Mouse (Mus musculus) midbrain, embryonic 12.5 days (tissue): Measurements from ENCODE around the gene Ercc6. TPM values are rescaled to one million over a fixed set of nuclear protein-coding genes. Genes with fewer than 3 reads are reported as not detected.

Source experiments
- ATAC-seq: fragments of 200-750 bp; cut with Nextera tagmentation; 2 replicates; pipeline ENCODE4 v1.8.0; 2017; ENCODE audit warnings: low read depth, moderate TSS enrichment, moderate library complexity; ENCODE audit not compliant: low FRiP score
- H3K27ac ChIP-seq: fragments of 300-500 bp; sonication (generic); replicated peaks from 2 replicates; pipeline ENCODE4 v1.5.1; 2016; ENCODE audit warnings: mild to moderate bottlenecking
- H3K27me3 ChIP-seq: fragments of 300-500 bp; sonication (generic); 2 replicates; pipeline ENCODE4 v1.6.1; 2016; ENCODE audit warnings: mild to moderate bottlenecking
- H3K36me3 ChIP-seq: fragments of 300-500 bp; sonication (generic); 2 replicates; pipeline ENCODE4 v1.6.1; 2016
- H3K4me1 ChIP-seq: fragments of 300-500 bp; sonication (generic); 2 replicates; pipeline ENCODE4 v1.6.1; 2016
- H3K4me2 ChIP-seq: fragments of 300-500 bp; sonication (generic); replicated peaks from 2 replicates; pipeline ENCODE4 v1.6.1; 2016; ENCODE audit warnings: mild to moderate bottlenecking, moderate library complexity
- H3K4me3 ChIP-seq: fragments of 300-500 bp; sonication (generic); 2 replicates; pipeline ENCODE4 v1.5.1; 2016; ENCODE audit warnings: mild to moderate bottlenecking
- H3K9ac ChIP-seq: fragments of 300-500 bp; sonication (generic); replicated peaks from 2 replicates; pipeline ENCODE4 v1.6.1; 2016; ENCODE audit warnings: mild to moderate bottlenecking, moderate library complexity
- H3K9me3 ChIP-seq: fragments of 300-500 bp; sonication (generic); 2 replicates; pipeline ENCODE4 v1.6.1; 2016; ENCODE audit warnings: mild to moderate bottlenecking
- WGBS: fragments of 180-500 bp; shearing (Covaris S2); methylation state at CpG from one replicate; pipeline ENCODE4 v1.1.7; 2016; 5-methylcytosine and 5-hydroxymethylcytosine counted together
- polyA plus RNA-seq: library from polyadenylated mRNA; unstranded; fragments of >200 nt; fragmentation: Nextera tagmentation; extraction: Ambion mirVana; gene quantifications from 2 replicates; pipeline ENCODE4 v1.2.1, GENCODE M21; 2016

The Ercc6 gene
- polyA plus RNA-seq, 1 experiment from 2014 or later, result 35.6 TPM

DNA sequence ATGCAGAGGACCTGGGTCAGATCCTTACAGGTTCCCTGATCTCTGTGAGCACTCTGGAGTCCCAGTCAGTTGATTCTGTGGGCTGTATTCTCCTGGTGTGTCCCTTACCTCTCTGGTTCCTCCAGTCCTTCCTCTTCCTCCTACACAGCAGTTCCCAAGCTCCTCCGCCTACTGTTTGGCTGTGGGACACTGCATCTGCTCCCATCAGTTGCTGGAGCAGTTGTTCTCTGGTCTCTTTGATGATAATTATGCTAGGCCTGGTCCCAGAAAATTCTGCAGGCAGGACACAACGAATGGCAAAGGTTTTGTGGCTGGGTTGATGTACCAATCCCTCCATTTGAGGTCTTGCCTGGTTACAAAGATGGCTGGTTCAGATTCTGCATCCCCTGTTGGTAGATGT is 12.0 kb upstream of the Ercc6 start:
- Histone ChIP-seq H3K4me2 (no peak overlapping the region), H3K9ac (no peak overlapping the region), H3K9me3 (no peaks in the 10 kb centered on the region), H3K4me1 (no peaks in the 10 kb centered on the region), H3K27me3 (0 out of 2 replicates have a peak, but pooled peaks cover 6% of the 10 kb centered on the region), H3K4me3 (no peak overlapping the region), H3K36me3 (no peaks in the 10 kb centered on the region), H3K27ac (no peak overlapping the region)
- no peak for ATAC-seq
- WGBS, result 85% methylated on average over 2 of the region's 2 CpGs

DNA sequence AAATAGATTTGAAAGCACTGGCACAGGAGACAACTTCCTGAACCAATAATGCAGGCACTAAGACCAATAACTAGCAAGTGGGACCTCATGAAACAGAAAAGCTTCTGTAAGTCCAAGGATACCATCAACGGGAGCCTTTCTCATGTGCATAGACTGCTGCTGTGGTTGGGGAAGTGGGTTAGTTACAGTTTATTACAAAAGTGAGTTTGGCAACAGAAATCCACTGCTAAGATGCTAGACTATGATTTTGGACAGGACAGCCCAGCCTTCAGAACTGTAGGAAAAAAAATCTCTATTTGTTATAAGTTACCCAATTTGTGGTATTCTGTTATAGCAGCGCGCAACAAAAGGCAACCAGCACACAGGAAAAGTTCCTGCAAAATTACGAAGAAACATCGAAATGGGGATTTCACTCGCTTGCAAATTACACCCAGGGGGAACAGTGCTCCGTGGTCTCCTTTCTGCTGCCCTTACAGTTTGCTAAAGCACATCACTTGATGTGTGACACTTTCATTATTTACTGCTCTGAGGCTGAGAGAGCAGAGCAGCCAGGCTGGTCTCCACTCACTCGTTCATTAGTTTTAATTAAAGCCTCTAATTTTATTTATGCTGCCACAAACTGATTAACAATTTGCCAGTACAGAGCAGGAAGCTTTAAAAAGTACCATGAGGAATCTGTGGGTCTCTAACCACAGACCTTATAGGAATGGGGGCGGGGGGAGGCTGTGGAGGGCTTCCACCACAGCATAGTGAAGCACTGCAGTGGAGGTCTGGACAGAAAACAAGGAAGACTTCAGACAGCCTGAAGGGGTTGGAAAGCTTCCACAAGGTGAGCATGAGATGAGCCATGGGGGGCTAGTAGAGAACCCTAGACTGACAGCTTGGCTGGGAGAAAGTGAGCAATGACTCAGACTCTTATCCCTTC is 10.3 kb upstream of the Ercc6 start:
- no peaks in the 10 kb centered on the region for H3K36me3 ChIP-seq
- 78% methylated on average over 9 of the region's 9 CpGs for WGBS

DNA sequence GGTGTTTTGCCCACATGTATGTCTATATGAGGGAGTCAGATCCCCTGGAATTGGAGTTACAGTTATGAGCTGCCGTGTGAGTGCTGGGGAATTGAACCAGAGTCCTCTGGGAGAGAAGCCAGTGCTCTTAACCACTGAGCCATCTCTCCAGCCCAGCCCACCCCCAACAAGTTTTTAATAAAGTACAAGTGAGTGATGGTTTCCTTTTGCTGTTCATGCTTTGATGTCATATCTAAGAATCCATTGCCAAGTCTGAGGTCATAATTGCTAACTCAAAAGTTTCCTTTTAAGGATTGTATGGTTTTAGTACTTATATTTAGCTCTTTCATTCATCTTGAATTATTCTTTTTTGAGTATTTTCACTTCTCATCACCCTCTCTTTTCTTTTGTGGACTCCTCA is 9.4 kb upstream of the Ercc6 start:
- Histone ChIP-seq H3K4me1 (no peaks in the 10 kb centered on the region), H3K9me3 (no peaks in the 10 kb centered on the region), H3K27me3 (0 out of 2 replicates have a peak, but pooled peaks cover 6% of the 10 kb centered on the region), H3K4me2 (no peak overlapping the region), H3K9ac (no peak overlapping the region), H3K27ac (no peak overlapping the region), H3K36me3 (no peaks in the 10 kb centered on the region), H3K4me3 (no peak overlapping the region)
- no peak for ATAC-seq
- WGBS, result 89% methylated on average over 1 of the region's 1 CpGs

More for the DNA sequence above, 10.3 kb upstream of the Ercc6 start:
- no peak overlapping the region for H3K27ac ChIP-seq
- ATAC-seq, result no peak
- no peak overlapping the region for H3K4me3 ChIP-seq
- H3K4me2 ChIP-seq, result no peak overlapping the region
- H3K4me1 ChIP-seq, result no peaks in the 10 kb centered on the region
- H3K9ac ChIP-seq, result no peak overlapping the region
- H3K27me3 ChIP-seq, result 0 out of 2 replicates have a peak, but pooled peaks cover 6% of the 10 kb centered on the region
- H3K9me3 ChIP-seq, result no peaks in the 10 kb centered on the region

DNA sequence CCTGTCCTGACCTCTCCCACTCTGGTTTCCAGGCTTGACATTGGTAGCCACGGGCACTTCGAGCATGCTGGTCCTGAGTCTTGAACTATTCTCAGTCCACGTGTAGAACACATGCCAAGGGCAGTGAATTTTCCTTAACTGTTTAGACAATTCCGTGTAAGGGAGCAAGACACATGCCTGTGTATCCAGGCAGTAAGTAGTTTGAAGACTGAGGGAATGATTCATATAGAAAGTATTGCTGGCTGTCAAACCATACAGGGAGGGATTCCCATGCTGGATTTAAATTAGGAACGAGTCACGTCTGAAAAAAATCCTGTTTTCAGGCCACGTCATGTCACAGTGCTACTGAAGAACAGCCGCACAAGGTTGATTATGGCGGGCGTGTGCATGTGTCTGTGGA is 7.0 kb upstream of the Ercc6 start:
- Histone ChIP-seq H3K4me2 (no peak overlapping the region), H3K9me3 (no peaks in the 10 kb centered on the region), H3K4me3 (no peak overlapping the region), H3K27ac (no peak overlapping the region), H3K36me3 (no peaks in the 10 kb centered on the region), H3K4me1 (no peaks in the 10 kb centered on the region), H3K27me3 (0 out of 2 replicates have a peak, but pooled peaks cover 6% of the 10 kb centered on the region), H3K9ac (no peak overlapping the region)
- 89% methylated on average over 10 of the region's 10 CpGs for WGBS
- no peak for ATAC-seq

DNA sequence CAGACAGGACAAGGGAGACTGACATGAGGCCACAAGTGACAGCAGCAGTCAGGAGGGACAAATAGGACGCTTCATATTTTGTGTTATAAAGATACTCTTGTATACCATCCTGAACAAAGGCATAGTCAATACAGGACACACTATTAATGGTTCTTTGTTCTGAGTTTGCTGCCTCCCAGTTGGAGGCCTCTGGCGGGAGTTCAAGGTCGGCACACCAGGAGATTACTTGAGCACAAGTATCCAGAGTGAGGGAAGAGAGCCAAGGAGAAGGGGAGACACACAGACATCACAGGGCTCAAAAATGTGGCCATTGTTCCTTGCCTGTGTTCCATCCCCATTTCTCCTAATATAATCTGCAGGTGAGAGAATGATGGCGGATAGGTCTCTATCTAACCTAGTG is 6.1 kb upstream of the Ercc6 start:
- Histone ChIP-seq H3K27me3 (0 out of 2 replicates have a peak, but pooled peaks cover 6% of the 10 kb centered on the region), H3K27ac (no peak overlapping the region), H3K4me2 (no peak overlapping the region), H3K4me3 (no peak overlapping the region), H3K9me3 (no peaks in the 10 kb centered on the region), H3K9ac (no peak overlapping the region), H3K36me3 (no peaks in the 10 kb centered on the region), H3K4me1 (no peaks in the 10 kb centered on the region)
- WGBS, result 82% methylated on average over 4 of the region's 4 CpGs
- ATAC-seq, result no peak

DNA sequence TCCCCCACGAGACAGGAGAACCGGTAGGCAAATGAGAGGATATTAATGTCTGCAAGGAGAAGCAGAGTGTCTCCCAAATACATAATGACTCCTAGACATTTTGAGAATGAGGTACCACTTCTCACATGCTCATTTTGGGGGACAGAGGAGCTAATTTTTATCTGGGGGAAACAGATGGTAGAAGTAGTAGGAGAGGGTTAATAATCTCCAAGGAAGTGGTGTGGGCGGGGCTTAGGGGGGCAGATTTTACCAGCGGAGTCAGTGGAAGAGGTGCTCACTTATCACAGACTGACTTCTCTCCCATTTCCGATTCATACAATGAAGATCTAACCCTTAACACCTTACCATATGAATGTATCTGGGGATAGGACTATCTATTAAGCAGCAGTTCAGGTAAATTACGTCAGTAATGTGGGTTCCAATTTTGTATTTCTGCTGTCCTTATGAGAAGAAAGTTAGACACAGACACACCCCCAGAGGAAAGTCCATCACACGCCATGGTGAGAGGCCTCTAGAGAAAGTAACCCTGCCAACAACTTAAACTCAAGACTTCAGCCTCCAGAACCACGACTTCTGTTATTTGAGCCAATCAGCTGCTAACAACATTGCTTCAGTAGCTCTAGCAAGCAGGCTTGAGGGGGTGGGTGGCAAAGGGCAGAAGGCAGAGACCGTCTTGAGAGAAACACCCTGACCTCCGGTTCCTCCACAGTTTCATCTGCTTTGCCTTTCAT is 5.1 kb upstream of the Ercc6 start:
- Histone ChIP-seq H3K36me3 (no peaks in the 10 kb centered on the region), H3K27ac (no peak overlapping the region), H3K4me3 (no peak overlapping the region), H3K27me3 (0 out of 2 replicates have a peak, but pooled peaks cover 3% of the 10 kb centered on the region), H3K9ac (no peak overlapping the region), H3K4me1 (peaks cover 3% of the 10 kb centered on the region; the same call in 1 of the 2 replicates), H3K4me2 (no peak overlapping the region), H3K9me3 (no peaks in the 10 kb centered on the region)
- WGBS, result 72% methylated on average over 10 of the region's 10 CpGs
- no peak for ATAC-seq

DNA sequence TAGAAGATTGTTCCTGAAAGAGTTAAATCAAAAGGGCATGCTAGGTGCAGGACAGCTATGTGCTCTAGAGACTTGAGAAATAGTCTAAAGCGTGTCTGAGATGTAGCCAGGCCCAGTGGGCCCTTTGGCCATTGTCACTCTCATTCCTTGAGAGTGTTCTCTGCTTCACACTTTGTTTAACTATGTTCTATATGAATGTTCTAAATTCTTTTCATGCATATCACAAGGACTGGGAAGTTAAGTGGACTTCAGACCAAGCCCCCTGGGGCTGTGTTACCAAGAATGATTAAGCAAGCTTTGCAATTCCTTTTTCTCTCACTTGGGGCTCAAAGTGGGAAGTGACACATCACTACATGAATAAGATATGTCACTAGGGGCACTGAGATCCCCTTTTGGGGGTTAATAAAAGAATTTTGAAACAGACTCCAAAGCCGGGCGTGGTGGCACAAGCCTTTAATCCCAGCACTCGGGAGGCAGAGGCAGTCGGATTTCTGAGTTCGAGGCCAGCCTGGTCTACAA is 3.8 kb upstream of the Ercc6 start:
- whole genome bisulfite sequencing, result 88% methylated on average over 6 of the region's 6 CpGs
- H3K4me3 ChIP-seq, result no peak overlapping the region
- no peak overlapping the region for H3K27ac ChIP-seq
- H3K27me3 ChIP-seq, result 0 out of 2 replicates have a peak, but pooled peaks cover 2% of the 10 kb centered on the region
- H3K9me3 ChIP-seq, result no peaks in the 10 kb centered on the region
- H3K4me1 ChIP-seq, result peaks cover 10% of the 10 kb centered on the region
- no peak for ATAC-seq
- H3K9ac ChIP-seq, result no peak overlapping the region
- no peak overlapping the region for H3K4me2 ChIP-seq
- H3K36me3 ChIP-seq, result no peaks in the 10 kb centered on the region

DNA sequence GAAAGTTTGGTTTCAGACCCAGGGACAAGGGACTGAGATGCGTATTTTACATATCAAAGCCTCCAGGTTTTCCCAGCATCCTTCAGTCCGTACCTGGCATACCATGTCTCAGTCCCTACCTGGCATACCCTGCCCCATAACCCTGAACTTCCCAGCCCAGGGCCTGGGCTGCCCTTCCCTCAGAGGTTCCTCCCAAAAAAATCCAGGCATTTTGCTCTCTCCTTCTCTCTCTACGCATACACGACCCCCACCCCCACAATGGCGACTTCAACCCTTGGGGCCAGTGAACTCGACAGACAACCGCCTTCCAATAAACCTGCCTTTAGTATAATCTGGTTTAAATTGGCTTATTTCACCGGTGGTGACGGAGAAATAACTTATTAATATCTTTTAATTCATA is 409 bp upstream of the Ercc6 start:
- peak overlapping the region; percentile 86 for H3K4me2 ChIP-seq
- peaks cover 12% of the 10 kb centered on the region for H3K36me3 ChIP-seq
- no peaks in the 10 kb centered on the region for H3K9me3 ChIP-seq
- H3K27ac ChIP-seq, result no peak overlapping the region
- H3K4me1 ChIP-seq, result peaks cover 14% of the 10 kb centered on the region
- no peaks in the 10 kb centered on the region for H3K27me3 ChIP-seq
- 43% methylated on average over 9 of the region's 9 CpGs for WGBS
- no peak overlapping the region for H3K9ac ChIP-seq
- ATAC-seq, result peak; percentile 64
- peak overlapping the region; percentile 63 for H3K4me3 ChIP-seq

DNA sequence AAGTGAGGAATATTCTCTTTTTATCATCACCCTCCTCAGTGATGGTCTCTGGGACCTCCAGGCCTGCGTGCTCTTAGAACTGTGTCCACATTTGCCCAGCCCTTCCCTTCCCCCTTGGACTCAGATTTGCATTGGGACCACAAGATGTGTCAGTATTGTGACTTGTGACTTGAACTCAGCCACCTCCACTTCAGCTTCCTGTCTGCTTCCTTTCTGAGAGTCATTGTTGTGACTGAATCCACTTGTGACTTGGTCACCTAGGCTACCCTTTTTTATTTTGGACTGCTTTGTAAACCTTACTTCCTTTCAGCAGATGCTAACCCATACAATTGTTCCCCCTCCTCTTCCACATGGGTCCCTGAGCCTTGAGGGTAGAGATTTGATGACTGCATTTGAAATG is 2.8 kb downstream of the Ercc6 start:
- 90% methylated on average over 1 of the region's 1 CpGs for WGBS
- peaks cover 41% of the 10 kb centered on the region for H3K36me3 ChIP-seq
- no peaks in the 10 kb centered on the region for H3K27me3 ChIP-seq
- no peaks in the 10 kb centered on the region for H3K9me3 ChIP-seq
- H3K27ac ChIP-seq, result no peak overlapping the region
- no peak overlapping the region for H3K9ac ChIP-seq
- H3K4me3 ChIP-seq, result no peak overlapping the region
- no peak overlapping the region for H3K4me2 ChIP-seq
- ATAC-seq, result no peak
- H3K4me1 ChIP-seq, result peaks cover 14% of the 10 kb centered on the region

DNA sequence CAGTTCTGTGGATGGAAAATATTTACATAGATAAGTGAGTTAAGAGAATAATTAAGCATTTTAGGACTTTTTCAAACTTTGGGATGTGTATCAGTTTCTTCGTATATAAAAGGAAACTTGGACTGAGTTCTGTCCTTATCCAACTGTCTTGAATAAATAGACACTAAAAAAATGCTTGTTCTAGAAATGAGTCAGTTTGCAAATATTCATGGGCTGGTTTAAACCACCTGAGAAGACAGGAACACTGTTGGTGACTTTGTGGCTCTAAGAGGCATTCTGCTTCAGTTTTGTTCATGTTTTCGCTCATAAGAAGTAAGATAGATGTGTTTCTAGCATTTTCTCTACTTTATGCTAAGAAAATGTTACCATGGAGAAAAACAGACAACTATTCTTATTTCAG is 5.2 kb downstream of the Ercc6 start:
- H3K36me3 ChIP-seq, result peaks cover 56% of the 10 kb centered on the region
- no peak for ATAC-seq
- H3K27me3 ChIP-seq, result no peaks in the 10 kb centered on the region
- 96% methylated on average over 2 of the region's 2 CpGs for WGBS
- H3K4me2 ChIP-seq, result no peak overlapping the region
- no peak overlapping the region for H3K9ac ChIP-seq
- no peaks in the 10 kb centered on the region for H3K9me3 ChIP-seq
- no peak overlapping the region for H3K4me3 ChIP-seq
- no peak overlapping the region for H3K27ac ChIP-seq
- peaks cover 11% of the 10 kb centered on the region for H3K4me1 ChIP-seq

DNA sequence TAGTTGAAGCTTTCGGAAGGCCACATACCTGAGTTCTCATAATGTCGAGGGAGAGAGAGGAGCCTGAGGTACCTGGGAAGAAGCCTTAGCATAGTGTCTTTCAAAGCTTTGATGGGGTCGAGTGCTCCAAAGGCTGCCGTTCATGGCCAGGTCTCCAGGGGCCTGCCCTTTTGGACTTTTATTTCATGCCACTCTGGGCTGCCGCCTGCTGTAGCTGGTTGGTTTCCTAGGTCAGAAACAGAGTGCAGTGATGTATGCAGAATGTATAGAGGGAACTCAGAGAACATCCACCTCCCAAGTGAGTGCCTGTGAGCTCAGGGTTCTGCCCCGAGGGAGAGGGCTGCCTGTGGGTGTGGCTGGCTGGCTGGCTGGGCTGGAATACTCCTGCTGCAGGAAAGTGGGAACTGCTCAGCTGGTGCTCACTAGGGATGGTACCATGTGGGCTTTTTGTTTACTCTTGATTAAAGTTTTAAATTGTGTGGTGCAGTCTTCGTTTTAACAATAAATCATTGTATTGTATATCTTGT is 7.1 kb downstream of the Ercc6 start:
- Histone ChIP-seq H3K9me3 (no peaks in the 10 kb centered on the region), H3K27me3 (no peaks in the 10 kb centered on the region), H3K9ac (no peak overlapping the region), H3K4me1 (no peaks in the 10 kb centered on the region), H3K4me2 (no peak overlapping the region), H3K36me3 (peaks cover 64% of the 10 kb centered on the region), H3K4me3 (no peak overlapping the region), H3K27ac (no peak overlapping the region)
- 82% methylated on average over 7 of the region's 7 CpGs for WGBS
- no peak for ATAC-seq

DNA sequence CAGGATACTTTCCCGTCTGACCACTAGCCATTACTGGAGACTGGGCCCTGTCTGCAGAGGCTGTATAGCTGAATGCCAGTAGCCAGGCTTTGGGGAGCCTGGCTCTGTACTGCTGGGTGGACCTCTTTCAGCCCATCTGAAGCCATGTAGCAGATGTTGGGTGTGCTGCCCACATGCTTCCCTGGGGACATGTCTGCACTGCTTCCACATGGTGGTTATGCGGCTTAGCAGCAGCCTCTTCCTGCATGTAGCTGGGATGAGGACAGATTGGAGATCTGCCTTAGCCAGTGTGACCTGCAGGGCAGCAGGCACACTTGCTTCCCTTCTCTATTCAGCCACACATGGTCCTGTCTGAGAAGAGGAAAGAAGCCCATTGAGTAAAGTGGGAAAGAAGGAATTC is 9.0 kb downstream of the Ercc6 start:
- no peak overlapping the region for H3K4me3 ChIP-seq
- H3K9ac ChIP-seq, result no peak overlapping the region
- H3K27me3 ChIP-seq, result no peaks in the 10 kb centered on the region
- no peaks in the 10 kb centered on the region for H3K4me1 ChIP-seq
- 76% methylated on average over 2 of the region's 2 CpGs for WGBS
- ATAC-seq, result no peak
- no peak overlapping the region for H3K4me2 ChIP-seq
- H3K27ac ChIP-seq, result no peak overlapping the region
- no peaks in the 10 kb centered on the region for H3K9me3 ChIP-seq
- peaks cover 72% of the 10 kb centered on the region for H3K36me3 ChIP-seq
